Mouse (Mus musculus) CD4-positive, CD25-positive, alpha-beta regulatory T cell, adult 4 months (primary cell): ENCODE measurements around the gene Gm14403. TPM values are rescaled to one million over a fixed set of nuclear protein-coding genes. Genes with fewer than 3 reads are reported as not detected.

Experiments used
- polyA plus RNA-seq, 2 experiments: library from polyadenylated mRNA; unstranded; fragments of 100-300 nt; shearing (Covaris generic); gene quantifications; one replicate each; pipeline ENCODE4 v1.2.1; 2017

Gene Gm14403
- polyA plus RNA-seq, 2 experiments from 2014 or later = 0.63 TPM; not detected in 1

Other genes with a start within 250 kb of the Gm14403 start
- under 1 TPM in 1 of 2 experiments, not detected in 1; 0.54 TPM for gene Gm14409, start 231.2 kb upstream of the Gm14403 start, polyA plus RNA-seq
- gene Gm14412, start 173.9 kb upstream of the Gm14403 start, polyA plus RNA-seq = not detected
- not detected for gene Gm14418, start 99.9 kb upstream of the Gm14403 start, polyA plus RNA-seq
- 1 to 10 TPM; 7.6 TPM for gene Zfp970, start 33.5 kb upstream of the Gm14403 start, polyA plus RNA-seq
- not detected for gene Gm14406, start 80.0 kb downstream of the Gm14403 start, polyA plus RNA-seq